Mouse (Mus musculus) midbrain, postnatal 0 days (tissue): Measurements from ENCODE around the gene Tma7. TPM values are rescaled to one million over a fixed set of nuclear protein-coding genes. Genes with fewer than 3 reads are reported as not detected.

Experiments
- ATAC-seq: fragments of 200-750 bp; cut with Nextera tagmentation; 2 replicates; pipeline ENCODE4 v1.8.0; 2017; ENCODE audit warnings: moderate number of reproducible peaks, mild to moderate bottlenecking, moderate TSS enrichment, moderate library complexity; ENCODE audit not compliant: low FRiP score
- DNase-seq: peaks from one replicate; pipeline ENCODE4 v3.0.0-alpha.2; 2015; ENCODE audit warnings: low spot score
- H3K27ac ChIP-seq: fragments of 300-500 bp; sonication (generic); 2 replicates; pipeline ENCODE4 v1.5.1; 2014; ENCODE audit warnings: low read depth, mild to moderate bottlenecking, low read length, mixed read lengths
- H3K27me3 ChIP-seq: fragments of 300-500 bp; sonication (generic); 2 replicates; pipeline ENCODE4 v1.6.1; 2014; ENCODE audit warnings: low read length, control low read depth, mixed read lengths; ENCODE audit not compliant: insufficient read depth
- H3K36me3 ChIP-seq: fragments of 300-500 bp; sonication (generic); 2 replicates; pipeline ENCODE4 v1.6.1; 2014; ENCODE audit warnings: low read length, control low read depth, mixed read lengths; ENCODE audit not compliant: insufficient read depth
- H3K4me1 ChIP-seq: fragments of 300-500 bp; sonication (generic); 2 replicates; pipeline ENCODE4 v1.6.1; 2014; ENCODE audit warnings: mild to moderate bottlenecking, control low read depth, antibody characterized with exemption, low read length, mixed read lengths; ENCODE audit not compliant: insufficient read depth
- H3K4me2 ChIP-seq: fragments of 300-500 bp; sonication (generic); 2 replicates; pipeline ENCODE4 v1.6.1; 2014; ENCODE audit warnings: low read depth, mild to moderate bottlenecking, low read length, mixed read lengths; ENCODE audit not compliant: poor library complexity, severe bottlenecking
- H3K4me3 ChIP-seq: fragments of 300-500 bp; sonication (generic); 2 replicates; pipeline ENCODE4 v1.5.1; 2014; ENCODE audit warnings: low read depth, mild to moderate bottlenecking, low read length, moderate library complexity
- H3K9ac ChIP-seq: fragments of 300-500 bp; sonication (generic); replicated peaks from 2 replicates; pipeline ENCODE4 v1.6.1; 2014; ENCODE audit warnings: mild to moderate bottlenecking, low read length, moderate library complexity, mixed read lengths; ENCODE audit not compliant: poor library complexity, severe bottlenecking
- H3K9me3 ChIP-seq: fragments of 300-500 bp; sonication (generic); 2 replicates; pipeline ENCODE4 v1.6.1; 2016; ENCODE audit warnings: low read length, control low read depth
- CTCF ChIP-seq: IDR thresholded peaks from 2 replicates; pipeline ENCODE4 v1.5.1; 2016; ENCODE audit warnings: antibody characterized with exemption, mild to moderate bottlenecking
- WGBS: fragments of 180-500 bp; shearing (Covaris S2); extraction: QIAGEN DNeasy Blood & Tissue Kit; methylation state at CpG from one replicate; pipeline ENCODE4 v1.1.7; 2014; 5-methylcytosine and 5-hydroxymethylcytosine counted together
- polyA plus RNA-seq: library from polyadenylated mRNA; unstranded; fragments of >200 nt; fragmentation: Nextera tagmentation; extraction: Ambion mirVana; gene quantifications from 2 replicates; pipeline ENCODE4 v1.2.1, GENCODE M21; 2015
- total RNA-seq: library from RNA; depleted of rRNA; stranded (reverse); fragments of >200 nt; gene quantifications from 2 replicates; pipeline ENCODE4 v1.2.3, GENCODE M21; 2014

Tma7 gene
- total and polyA plus RNA-seq, 2 experiments from 2014 or later = 129 to 825 TPM

DNA sequence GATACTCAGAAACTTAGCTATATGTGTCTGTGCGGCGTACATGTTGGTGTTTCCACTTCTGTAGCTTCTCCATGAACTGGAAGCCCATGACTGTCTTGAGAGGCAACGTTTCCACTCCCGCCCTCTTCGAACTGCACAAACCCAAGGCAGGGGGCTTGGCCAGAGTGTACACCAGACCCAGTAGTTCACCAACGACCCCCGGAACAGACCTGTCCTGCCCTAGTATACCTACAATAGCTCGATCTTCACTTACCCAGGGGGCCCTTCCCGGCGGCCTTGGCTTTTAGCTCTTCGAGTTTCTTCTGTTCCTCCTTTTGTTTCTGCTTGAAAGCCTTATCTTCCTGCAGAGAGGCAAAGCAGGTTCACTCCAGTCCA lies 651 bp downstream of the Tma7 start:
- Histone ChIP-seq H3K9ac (peak overlapping the region; percentile 89), H3K9me3 (no peaks in the 10 kb centered on the region), H3K27ac (peak overlapping the region; percentile 70), H3K27me3 (no peaks in the 10 kb centered on the region), H3K4me3 (peak overlapping the region; percentile 70), H3K4me1 (peaks cover 13% of the 10 kb centered on the region; the same call in 1 of the 2 replicates), H3K36me3 (0 out of 2 replicates have a peak, but pooled peaks cover 2% of the 10 kb centered on the region), H3K4me2 (peak overlapping the region; percentile 88)
- TF ChIP-seq CTCF = no peak
- WGBS = 7% methylated on average over 11 of the region's 11 CpGs
- DNase-seq (no peak), ATAC-seq (peak; percentile 45; the same call in 1 of the 2 replicates)

DNA sequence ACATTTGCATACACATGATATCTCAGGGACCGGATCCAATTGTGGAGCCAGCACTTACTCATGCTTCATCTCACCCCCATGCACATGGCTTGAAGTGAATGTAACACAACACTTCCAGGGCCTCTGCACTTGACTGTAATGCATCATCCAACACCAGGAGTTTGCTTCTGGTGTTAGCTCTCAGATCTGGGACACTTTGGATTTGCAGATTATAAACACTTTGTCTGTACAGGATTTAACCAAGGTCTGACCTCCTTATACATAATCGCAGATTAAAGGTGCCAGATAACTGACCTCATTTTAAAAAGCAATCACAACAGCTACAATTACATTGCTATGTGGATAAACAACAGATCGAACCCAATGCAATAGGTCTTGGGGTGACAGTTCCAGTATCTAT lies 1.9 kb downstream of the Tma7 start:
- Histone ChIP-seq H3K27ac (no peak overlapping the region), H3K9me3 (no peaks in the 10 kb centered on the region), H3K4me3 (no peak overlapping the region), H3K36me3 (0 out of 2 replicates have a peak, but pooled peaks cover 2% of the 10 kb centered on the region), H3K9ac (no peak overlapping the region), H3K27me3 (no peaks in the 10 kb centered on the region), H3K4me1 (peaks cover 13% of the 10 kb centered on the region; the same call in 1 of the 2 replicates), H3K4me2 (no peak overlapping the region)
- ATAC-seq (no peak), DNase-seq (no peak)
- no peak for TF ChIP-seq CTCF
- WGBS = 98% methylated on average over 3 of the region's 3 CpGs

DNA sequence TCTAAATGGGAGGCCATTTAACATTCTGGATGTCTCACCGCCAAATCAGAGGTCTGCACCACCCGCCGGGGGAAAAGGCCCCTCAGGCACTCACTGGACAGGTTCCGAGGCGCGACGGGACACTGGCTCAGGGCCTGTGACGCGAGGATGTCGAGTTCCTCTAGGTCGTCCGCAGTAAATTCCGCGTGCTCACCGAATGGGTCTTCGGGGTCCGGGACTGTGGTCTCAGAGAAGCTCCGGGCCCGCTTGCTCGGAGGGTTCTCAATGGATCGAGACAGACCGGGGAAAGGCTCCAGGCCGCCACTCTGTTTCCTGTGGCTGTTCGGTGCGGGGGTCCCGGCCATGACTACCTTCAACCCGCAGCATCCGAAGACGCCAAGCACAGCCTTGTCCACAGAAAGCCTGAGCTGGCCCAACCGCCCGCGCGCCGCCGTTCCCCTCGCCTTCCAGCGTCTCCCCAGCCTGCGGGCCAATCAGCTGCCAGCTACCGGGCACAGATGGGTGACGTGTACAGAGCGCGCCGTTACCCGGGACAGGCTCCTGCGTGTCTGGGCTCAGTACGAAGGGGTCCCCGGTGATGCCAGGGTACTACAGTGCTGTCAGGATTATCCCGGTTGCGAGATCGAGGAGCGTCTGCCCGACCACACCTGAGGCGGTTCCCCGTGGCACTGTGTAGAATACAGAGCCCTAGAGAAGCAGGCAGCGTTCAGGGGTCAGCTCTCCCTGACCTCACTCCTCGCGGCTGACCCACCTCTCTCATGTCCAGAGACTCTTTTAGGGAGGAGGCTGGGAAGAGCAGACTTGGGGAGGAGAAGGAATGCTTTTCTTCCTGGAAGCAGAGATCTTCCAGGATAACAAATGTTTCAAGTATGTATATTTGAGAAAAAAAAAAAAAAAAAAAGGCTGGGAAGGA lies 8.5 kb downstream of the Tma7 start, which contains the start of gene Atrip:
Gene Atrip, minus strand, starts transcription at position 464 of the 913 bp plus-strand sequence.
- TF ChIP-seq CTCF = no peak
- peak; percentile 93 for DNase-seq
- Histone ChIP-seq H3K27me3 (no peaks in the 10 kb centered on the region), H3K9ac (peak within 1 kb of the TSS; percentile 83), H3K9me3 (no peaks in the 10 kb centered on the region), H3K27ac (peak within 1 kb of the TSS; percentile 58), H3K4me3 (peak within 1 kb of the TSS; percentile 65), H3K4me1 (peaks cover 8% of the 10 kb centered on the region), H3K4me2 (peak within 1 kb of the TSS; percentile 79), H3K36me3 (peaks cover 23% of the 10 kb centered on the region)
- WGBS = under 1% methylated on average over 57 of the region's 57 CpGs
- peak; percentile 94 for ATAC-seq

DNA sequence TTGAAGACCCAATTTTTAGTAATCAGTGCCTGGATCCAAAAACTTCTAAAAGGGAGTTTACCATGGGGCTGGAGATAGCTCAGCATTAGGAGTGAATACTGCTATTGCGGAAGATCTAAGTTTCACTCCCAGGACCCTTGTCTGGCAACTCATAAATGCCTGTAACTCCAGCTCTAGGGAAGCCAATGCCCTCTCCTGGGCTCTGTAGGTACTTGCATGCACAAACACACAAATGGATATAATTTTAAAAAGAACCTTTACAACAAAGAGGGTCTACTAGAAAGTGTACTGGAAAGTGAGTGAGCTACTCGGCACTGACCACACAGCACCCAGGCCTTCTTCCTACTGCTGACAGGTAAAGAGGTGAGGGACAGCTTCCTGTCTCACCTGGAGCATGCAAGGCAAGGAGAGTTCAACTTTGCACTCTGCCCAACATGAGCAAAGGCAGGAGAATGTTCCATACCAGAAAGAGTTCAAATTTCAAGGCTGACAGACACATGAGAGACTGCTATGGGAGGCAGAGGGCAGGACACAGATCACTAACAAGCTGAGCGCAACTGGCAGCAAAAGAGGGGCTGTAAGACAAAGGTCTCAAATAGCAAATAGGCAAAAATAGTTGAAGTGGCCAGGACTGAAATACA lies 14.2 kb downstream of the Tma7 start:
- no peaks in the 10 kb centered on the region for H3K9me3 ChIP-seq
- no peak for DNase-seq
- 96% methylated on average over 3 of the region's 3 CpGs for whole genome bisulfite sequencing

DNA sequence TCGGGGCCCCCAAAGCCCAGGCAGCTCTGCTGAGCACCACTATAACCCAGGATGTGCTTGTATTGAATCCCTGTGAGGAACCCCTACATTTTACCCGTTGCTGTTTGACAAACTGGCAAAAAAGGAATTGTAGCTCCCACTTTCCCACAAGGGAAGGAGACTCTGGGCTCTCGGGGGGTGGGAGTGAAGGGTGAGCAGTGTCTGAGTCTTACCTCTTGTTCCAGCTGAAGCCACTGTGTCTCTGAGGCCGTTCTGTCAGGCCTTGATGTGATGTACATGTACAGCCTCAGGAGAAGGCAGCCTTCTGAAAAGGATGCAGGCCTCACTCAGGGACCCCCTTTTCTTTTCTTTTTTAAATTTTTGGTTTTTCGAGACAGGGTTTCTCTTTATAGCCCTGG lies 21.5 kb downstream of the Tma7 start:
- Histone ChIP-seq H3K4me2 (no peak overlapping the region), H3K4me3 (no peak overlapping the region), H3K9ac (no peak overlapping the region), H3K4me1 (peaks cover 7% of the 10 kb centered on the region; the same call in 1 of the 2 replicates), H3K9me3 (no peaks in the 10 kb centered on the region), H3K27ac (no peak overlapping the region), H3K27me3 (no peaks in the 10 kb centered on the region), H3K36me3 (peaks cover 62% of the 10 kb centered on the region)
- WGBS = 86% methylated on average over 5 of the region's 5 CpGs
- DNase-seq (no peak), ATAC-seq (no peak)
- no peak for TF ChIP-seq CTCF

More for the DNA sequence above, 14.2 kb downstream of the Tma7 start:
- no peak overlapping the region for H3K4me3 ChIP-seq
- H3K9ac ChIP-seq = no peak overlapping the region
- H3K27ac ChIP-seq = no peak overlapping the region
- H3K27me3 ChIP-seq = no peaks in the 10 kb centered on the region
- H3K4me1 ChIP-seq = peaks cover 7% of the 10 kb centered on the region
- peak; percentile 41 for TF ChIP-seq CTCF
- H3K4me2 ChIP-seq = no peak overlapping the region
- no peak for ATAC-seq
- peaks cover 67% of the 10 kb centered on the region for H3K36me3 ChIP-seq
